Mouse (Mus musculus) lung, postnatal 25 days (tissue): Measurements from ENCODE around the gene Bclaf1.

Source experiments
- DNase-seq: peaks from one replicate; pipeline ENCODE4 v3.0.0; 2022; ENCODE audit warnings: low spot score

The Bclaf1 gene

DNA sequence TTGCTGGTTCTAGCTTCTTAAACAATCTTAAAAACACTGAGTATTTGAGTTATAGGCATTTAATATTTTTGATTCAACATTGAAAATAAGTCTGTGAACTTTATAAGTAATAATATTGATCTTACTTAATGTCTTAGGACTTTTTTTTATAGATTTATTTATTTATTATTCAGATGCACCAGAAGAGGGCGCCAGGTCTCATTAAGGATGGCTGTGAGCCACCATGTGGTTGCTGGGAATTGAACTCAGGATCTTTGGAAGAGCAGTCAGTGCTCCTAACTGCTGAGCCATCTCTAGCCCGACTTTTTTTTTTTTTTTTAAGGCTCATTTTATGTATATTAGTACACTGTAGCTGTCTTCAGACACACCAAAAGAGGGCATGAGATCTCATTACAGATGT lies 2.5 kb downstream of the Bclaf1 start:
- DNase-seq = peak; percentile 16

DNA sequence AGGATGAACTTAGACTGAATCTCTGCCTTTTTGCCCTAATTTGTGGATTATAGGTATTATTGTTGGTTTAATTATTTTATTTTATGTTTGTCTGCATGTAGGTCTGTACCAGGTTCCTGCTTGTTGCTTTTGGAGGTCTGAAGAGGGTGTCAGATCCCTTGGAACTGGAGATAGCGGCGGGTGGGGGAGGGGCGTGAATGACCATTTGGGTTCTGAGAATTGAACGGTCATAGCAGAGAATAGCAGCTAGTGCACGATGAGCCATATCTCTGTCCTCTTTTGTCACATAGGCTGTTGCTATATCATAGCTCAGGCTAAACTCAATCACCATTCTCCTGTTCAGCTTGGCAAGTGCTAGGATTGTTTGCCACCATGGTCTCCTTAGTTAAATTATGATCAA lies 5.2 kb downstream of the Bclaf1 start:
- no peak for DNase-seq

DNA sequence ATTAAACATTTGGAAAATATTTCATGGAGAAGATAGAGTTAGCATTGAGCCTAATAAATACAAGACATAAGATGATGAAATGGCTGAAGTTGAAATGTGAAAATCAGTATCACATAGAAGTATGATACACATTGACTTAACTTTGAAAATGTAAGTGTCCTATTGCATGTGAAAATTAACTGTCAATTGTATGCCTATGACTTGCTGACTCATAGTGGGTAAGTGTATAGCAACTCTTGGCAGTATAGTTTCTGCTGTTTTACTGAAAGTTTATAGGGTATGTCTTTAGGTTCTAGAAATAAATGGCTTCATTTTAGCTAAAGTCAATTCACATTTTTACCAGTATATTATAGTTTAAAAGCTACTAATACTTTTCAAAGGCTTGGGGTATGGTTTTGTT lies 14.0 kb downstream of the Bclaf1 start:
- no peak for DNase-seq

DNA sequence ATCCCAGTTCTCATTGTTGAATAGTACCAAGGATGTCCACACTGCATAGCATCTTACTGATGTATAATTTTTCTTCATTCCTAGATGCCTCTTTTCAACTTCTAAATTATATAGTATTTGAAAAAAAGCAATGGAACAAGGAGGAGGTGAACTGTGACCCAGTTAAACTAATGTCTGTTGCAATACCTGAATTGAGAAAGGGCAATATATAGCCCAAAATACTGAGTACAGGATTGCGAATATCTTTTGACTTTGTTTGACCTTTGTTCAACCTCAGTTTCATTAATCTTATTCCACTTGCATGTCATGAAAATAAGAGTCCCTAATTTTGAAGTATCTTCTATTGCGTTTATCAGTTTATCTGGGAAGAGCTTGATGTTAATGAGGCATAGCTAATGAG lies 19.0 kb downstream of the Bclaf1 start:
- DNase-seq = no peak

DNA sequence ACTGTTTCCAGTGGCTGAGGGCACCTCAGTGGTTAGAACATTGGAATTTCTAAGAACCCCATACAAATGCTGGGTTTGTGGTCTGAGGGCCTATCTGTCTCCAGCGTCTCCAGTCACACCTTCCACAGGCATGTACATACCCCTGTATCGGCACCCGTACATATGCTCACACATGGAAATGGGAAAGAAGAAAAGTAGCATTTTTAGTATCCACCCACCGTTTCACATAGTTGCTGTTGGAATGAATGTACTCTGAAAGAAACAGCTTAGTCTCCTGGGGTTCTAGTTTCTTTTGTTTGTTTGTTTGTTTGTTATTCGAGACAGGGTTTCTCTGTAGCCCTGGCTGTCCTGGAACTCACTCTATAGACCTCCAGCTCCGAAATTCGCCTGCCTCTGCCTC lies 25.6 kb downstream of the Bclaf1 start:
- no peak for DNase-seq

DNA sequence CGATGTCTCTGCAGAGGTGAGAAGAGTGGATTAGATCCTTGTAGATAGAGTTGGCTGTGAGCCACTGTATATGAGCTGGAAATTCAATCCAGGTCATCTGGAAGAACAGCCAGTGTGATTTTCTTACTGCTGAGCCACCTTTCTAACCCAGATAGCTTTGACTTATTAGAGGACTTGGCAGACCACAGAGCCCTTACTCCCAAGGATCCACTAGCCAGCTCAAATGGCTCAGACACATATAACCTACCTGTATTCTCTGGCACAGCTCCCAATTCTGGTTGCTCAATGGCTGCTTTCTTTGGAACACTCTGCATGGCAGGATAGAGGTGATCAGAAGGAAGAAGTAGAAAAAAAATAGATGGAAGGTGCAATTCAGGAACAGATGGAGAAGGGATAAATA lies 33.5 kb downstream of the Bclaf1 start:
- peak; percentile 12 for DNase-seq

DNA sequence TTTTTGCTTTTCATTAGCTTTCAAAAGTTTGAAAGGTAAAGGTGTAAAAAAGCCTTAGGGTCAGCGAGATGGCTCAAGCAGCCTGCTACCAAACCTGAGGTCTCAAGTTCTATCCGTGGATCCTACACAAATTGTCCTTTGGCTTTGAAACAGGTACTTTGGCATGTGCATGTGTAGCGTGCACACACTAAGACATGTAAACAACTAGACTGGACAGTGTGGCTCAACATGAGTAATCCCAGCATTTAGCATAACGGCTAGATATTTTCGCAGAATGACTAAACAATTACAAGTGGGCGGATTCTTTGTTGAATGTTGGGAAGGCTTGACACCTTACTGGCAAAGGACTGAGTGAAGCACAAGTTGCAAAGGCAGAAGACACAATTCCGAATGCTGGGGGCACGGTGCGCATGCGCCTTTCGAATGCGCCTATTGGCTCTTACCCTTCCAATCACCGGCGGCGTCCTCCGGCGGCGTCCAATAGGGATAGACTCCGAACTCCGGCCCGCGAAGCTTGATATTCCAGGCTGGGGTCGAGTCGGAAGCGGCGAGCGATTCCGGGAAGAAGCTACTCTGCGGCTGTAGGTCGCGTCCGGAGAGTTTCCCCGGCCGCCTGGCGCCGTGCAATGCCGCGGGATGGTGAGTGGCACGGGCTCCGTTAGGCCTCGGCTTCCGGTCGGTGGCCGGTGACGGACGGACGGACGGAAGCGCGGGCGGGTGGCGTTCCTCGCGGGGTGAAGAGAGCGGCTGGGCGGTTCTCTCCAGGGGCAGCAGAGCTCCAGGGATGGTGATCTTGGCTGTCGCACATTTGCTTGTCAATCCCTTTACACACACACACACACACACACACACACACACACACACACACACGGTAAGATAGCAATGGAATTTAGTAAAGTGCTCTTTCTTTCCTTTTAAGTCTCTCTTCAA lies 35.3 kb downstream of the Bclaf1 start, which contains the start of gene Mtfr2:
Gene Mtfr2, plus strand, starts transcription at position 486 of the 930 bp plus-strand sequence.
- peak; percentile 93 for DNase-seq

DNA sequence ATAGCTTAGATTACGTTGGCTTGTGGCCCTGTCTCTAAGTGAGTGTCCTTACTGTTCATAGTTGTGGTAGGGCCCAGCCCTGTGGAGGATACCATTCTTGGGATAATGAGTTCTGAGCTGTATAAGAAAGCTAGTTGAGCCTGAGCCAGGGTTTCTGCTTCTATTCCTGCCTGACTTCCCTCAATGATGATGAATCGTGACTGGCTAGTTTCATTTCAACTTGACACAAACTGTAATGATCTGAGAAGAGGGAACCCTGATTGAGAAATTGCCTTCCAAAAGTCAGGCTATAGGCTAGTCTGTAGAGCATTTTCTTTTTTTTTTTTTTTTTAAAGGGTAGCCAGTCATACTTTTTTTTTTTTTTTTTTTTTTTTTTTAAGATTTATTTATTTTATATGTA lies 36.6 kb downstream of the Bclaf1 start:
- no peak for DNase-seq

DNA sequence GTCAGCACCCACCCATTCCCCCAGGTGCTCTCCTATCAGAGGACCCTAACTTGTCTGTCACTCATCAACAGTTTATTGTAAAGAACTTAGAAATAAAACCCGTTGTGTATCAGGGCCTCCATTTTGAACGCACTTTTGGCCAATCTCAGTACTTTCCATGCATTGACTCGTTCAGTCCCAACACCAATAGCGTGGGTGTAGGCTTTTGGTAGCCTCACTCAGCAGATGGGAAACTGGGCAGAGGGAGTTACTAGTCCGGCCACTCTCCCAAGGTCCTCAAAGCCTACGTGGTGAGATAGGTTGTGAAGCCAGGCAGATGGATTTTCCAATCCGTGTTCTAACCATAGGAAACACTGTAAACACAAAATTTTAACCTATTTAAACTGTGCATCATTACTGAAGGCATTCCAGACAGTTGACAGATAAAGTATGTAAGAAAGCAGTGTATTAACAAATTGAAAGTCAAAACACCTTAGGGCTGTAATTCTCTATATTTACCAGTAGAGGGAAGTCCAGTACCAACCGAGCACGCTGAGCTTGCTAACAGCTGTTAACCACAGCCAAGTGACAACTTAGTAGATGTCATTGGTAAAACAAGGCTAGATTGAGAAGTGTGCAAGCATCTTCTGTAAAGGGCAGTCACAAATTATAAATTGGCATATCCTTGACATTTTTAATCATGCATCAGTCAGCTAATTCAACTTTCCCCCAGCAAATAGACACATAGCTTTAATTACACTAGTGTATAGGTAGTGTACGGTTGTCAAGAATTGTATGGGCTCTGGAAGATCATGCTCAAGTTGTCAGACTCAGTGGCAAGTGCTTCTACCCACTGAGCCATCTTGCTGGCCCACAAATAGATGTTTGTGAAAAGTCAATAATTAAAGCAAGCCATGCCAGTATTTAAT lies 49.5 kb downstream of the Bclaf1 start:
- DNase-seq = peak; percentile 20

DNA sequence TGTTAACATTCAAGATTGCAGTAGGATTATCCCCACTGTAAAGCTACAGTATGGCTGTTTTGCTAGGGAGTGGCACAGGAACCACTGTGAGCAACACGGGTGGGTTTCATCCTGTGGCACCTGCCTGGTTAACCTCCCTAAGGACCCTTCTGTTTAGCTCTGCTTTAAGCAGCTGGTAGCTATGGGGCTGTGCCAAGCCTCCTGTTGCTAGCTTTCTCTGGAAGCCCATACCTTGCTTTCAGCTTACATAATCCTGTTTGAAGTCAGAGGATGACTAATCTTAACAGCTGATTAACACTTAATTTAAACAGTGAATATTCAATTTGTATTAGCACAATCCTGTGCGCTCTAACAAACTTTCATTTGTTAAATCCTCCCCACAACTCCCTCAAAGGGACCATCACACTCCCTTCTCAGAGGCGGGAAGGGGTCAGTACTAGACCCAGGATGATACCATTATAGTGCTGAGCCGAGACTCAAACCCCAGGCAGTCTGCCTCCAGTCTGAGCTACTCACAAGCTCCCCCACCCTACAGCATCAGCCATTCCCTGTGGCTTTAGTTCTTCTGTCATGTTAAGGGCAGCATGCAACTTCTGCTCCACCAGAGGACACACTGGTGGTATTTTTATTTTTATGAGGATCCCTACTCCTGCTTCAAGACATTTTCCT lies 50.3 kb downstream of the Bclaf1 start:
- DNase-seq = no peak

DNA sequence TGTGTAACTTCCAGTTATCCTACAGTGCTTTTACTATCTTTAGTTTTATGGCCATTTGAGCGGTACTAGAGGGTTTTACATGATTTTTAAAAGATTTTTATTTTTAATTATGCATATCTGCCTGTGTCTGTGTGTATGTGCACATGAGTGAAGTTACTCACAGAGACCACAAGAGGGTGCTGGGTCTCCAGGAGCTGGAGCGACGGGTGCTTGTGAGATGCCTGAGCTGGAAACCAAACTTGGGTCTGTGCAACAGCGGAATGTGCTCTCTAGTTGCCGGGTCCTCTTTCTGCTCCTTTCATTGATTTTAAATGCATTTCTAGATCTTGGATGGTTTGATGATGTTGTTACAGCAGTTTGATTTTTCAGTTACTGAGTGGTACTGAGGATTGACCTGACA lies 59.8 kb downstream of the Bclaf1 start:
- DNase-seq = no peak

DNA sequence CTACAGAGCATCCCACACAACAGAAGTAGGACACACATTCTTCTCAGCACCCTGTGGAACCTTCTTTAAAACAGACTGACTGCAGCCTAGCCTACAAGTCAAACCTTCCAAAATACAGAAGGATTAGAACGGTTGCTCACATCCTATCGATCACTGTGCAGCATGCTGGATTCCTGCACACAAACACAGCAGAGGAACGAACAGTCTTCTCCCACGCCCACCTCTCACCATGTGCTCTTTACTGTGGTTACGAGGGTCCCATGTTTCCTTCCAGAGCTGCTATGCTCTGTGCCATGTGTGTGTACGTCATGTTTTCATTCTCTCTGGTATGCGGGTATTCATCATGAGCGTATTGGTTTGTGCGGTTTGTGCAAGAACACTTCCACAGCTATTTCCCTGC lies 65.4 kb downstream of the Bclaf1 start:
- DNase-seq = no peak

DNA sequence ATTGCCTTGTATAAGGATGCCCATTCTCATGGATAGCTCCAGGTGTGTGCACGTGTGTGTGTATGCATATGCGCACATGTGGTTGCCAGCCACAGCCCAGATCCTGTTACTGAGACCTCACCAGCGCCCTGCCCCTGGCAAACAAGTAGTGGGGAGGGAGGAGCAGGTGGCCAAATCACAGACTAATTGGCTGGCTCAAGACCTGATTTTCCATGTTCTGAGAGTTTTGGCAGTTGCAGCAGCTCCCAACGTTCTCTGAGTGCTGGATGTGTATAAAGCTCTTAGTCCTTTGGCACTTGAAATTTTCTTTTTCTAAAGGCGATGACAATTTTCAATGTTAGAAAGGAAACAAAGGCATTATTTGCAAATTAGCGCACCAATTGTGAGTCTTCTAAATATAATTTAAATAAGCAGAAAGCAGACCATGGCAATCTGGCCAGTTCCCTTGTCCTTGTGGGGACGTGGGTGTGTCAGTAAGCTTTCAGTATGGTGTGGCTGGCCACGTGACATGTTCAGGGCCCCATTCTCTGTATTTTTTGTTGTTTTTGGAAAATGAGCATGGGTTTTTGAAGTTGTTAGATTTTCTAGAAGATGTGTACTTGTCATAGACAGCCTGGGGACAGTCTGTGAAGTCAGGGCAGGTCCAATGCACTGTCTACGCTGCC lies 66.9 kb downstream of the Bclaf1 start:
- DNase-seq = peak; percentile 7

DNA sequence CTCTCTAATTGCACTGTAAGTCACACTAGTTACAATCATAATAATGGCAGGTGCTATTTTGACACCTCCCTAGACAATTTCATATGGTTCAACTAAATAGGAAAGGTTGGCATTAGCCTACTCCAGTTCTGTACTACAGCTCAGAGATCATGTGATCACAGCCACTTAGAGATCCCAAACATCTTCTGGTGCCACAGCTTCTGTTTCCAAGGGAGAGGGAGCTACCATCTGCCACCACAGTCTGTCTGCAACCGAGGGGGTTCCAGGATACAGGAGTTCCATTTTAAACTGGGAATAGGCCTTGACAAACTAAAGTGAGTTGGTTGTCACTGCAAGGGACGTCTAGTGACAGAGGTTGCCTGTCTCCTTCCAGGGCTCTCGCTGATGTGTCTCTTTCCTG lies 68.5 kb downstream of the Bclaf1 start:
- no peak for DNase-seq

DNA sequence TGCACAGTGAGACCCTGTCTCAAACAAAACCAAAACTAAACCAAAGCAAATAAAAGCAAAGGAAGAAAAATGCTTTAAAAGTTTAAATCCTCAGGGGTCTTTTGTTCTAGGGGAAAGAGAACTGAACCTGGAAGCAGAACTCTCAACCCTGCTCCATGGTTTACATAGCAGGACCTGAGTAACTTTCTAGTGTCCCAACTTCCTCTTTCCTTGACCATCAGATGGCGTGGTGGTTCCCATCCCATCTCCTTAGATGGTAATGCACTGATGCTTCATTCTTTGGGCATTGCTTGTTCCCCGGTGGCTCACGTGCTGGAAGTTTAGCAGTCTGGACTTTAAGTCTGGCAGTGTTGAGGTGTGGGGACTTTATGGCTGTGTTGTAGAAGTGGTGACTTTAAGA lies 69.1 kb downstream of the Bclaf1 start:
- no peak for DNase-seq

DNA sequence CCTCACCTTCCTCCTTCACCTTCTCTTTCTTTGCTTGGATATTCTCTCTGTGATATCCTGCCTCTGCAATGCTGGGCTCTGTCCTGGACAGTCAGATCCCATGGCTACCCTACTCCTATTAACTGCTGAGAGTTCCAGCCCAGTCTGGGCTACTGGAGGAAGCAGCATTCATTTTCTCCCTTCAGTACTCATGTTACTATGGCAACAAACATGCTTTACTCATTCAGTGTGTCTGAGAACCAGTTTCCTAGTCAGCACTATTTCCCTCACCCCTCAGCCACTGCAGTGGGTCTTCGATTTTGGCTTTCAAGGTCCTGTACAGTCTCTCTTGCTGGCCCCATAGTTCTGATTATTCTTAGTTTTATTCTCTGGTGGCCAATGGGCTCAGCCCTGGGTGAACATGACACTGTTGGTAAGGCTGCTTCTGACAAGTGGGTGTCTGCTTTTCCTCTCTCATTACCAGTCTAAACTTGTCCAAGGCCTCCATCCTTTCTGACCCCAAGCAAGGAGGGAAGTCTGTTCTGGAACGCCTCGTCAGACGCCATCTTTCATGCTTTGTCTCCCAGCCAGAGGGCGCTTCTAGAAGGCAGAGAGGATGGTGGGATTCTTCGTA lies 70.6 kb downstream of the Bclaf1 start:
- DNase-seq = no peak

DNA sequence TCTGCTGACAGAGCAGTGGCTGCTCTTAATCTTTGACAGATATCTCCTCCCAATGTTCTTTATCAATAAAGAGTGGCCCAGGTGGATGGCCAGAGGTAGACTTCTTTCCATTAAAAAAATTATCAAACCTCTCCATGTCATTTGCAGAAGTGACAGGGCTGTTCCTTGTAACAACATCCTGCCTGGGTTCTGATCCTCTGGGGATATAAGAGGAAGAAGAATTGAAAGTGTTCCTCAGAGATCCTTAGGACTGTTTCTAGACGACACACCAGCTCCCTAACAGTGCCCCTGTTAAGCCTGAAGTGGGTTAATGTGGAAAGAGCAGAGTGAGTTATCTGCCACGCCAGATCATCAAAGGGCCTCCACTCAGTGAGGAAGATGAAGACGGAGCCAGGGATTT lies 78.3 kb downstream of the Bclaf1 start:
- DNase-seq = no peak
